Mouse (Mus musculus): ENCODE results near the gene Ccdc90b.

The Ccdc90b gene

DNA sequence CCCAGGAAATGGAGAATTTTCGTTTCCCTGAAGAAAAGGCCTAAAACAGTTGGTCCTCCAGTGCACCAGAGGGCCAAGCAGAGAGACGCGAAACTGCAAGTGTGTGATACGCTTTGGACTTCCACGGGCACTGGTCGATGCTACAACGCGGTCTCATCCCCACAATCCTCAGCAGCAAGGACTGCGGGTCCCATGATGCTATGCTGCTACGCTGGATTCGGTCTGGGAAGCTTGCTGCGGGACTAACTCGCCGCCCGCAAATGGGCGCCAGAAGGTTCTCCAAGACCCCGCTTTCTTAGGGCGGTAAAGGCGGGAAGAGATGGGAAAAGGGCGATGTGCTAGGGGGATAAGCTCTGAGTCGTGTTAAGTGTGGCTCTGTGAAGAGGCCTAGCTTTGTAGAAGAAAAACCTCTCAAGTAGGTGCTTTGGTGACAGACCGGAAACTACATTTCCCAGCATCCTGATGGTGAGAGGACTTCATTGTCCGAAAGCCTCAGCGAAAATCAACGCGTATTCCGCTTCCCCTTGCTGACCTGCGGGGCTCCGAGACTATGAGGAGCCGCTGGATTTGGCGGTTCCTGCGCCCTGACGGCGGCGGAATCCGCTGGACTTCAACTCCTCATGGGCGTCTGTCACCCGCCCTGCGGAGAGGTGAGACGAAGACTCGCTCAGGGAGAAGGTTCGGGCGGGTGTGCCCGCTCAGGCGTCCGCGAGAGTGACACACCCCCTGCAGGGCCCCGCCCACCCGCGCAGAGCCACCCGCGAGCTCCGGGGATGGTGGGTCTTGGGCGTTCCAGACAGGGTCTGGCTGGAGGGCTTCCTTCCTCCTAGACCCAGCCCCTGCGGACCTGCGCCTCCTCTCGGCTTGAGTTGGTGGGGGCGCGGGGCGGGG lies at the start of gene Ccdc90b:
TSS of gene Ccdc90b (plus strand) at position 164 of the 891 bp plus-strand sequence.
- peak; percentile 93 to 94 for DNase-seq (ENCODE audit: low spot score in 2 of 2)

DNA sequence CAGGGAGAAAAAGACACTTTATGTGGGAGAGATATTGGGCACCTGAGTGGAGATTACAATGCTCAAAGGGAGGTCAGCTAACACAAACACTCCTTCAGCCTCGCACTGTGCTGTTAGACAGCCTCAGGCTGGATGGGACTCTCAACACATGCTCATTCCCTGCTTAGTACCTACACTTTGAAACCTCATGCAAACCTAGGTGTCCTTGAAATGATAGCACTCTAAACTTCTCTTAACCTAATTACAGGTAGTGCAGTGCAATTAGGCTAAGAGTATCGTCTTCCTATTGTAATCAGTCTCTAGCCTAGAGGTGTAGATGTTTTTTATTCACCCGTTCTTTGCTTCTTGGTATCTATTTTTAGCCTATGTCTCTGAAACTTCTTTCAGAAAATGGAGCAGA lies 40.6 kb upstream of the Ccdc90b start:
- DNase-seq (ENCODE audit: low spot score in 2 of 2): no peak

DNA sequence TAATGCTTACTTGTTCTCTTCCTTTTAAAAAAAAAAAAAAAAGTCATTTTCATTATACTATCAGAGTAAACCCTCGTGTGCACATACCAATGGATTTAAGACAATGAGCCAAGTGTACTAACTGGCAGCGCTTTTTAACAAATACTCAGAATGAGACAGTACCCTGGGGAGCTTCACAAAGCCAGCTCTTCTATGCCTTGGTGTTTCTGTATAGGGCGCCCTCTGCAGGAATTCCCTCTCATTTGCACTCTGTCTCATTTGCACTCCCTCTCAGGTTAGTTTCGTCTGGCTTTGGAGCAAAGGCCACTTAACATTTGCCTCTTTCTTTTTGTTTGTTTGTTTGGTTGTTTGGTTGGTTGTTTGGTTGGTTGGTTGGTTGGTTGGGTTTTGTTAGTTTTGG lies 40.1 kb upstream of the Ccdc90b start:
- no peak for DNase-seq (ENCODE audit: low spot score in 2 of 2)

DNA sequence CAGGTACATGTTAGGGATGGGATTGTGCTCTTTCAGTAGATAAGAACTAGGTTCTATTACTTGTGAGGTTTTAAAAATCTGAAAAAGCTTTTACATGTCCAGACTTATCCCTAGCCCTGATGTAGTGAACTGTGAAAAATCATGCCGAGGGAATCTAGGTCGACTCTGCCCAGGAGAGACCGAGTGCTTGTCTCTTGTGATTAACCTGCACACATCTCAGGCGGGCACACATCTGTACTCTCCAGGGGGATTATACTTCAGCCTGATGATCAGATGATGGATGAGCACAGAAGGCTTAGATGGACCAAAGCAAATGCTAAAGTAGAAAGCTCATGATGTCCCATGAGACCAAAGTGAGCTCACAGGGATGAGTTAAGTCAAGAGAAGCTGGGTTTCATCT lies 31.7 kb upstream of the Ccdc90b start:
- no peak for DNase-seq (ENCODE audit: low spot score in 2 of 2)

DNA sequence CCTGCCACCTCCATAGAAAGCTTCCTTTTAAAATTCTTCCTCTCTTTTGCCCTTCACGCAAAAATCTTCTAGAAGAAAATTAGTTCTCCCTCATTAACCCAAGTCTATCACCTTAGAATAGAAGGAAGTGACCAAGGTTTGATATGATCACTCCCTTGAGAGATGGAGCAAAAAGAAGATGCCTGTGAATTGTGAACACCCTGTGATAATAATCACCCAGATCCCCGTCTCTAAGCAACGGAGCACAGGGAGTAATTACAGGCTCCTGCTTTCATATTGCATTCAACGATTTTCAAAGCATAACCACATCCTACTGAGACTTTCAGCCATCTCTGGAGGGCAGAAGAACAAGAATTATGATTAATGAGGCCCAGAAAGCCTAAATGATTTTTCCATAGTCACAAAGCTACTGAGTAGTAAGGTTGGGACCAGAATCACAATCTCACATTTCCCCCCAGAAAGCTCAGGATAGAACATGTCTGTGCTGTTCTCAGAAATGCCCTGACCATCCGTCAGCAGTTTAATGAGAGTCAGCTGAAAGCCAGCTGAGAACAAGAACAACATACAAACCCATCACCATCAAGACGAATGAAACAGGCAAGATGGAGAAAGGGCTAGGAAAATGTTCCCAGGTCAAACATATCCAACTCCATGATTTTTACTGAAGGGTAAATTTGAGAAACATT lies 28.5 kb upstream of the Ccdc90b start:
- no peak for DNase-seq (ENCODE audit: low spot score in 2 of 2)

DNA sequence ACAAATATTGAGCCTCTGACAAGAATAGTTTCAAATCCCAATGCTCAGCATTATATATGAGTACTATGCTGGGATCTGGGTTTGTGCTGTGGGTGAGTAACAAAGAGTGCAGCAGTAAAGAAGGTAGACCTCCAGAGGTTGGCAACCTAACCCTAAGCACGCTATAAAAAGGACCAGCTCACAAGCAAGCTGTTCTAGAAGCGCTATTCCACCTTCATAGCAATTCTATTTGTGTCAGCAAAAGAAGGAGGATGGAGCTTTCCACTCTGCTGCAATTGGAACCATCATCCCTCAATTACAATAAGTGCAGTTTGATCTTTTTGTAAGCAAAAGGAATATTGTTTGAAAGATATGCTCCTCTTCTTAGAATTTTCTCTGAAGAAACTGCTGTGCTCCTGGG lies 14.2 kb upstream of the Ccdc90b start:
- DNase-seq (ENCODE audit: low spot score in 2 of 2): no peak

DNA sequence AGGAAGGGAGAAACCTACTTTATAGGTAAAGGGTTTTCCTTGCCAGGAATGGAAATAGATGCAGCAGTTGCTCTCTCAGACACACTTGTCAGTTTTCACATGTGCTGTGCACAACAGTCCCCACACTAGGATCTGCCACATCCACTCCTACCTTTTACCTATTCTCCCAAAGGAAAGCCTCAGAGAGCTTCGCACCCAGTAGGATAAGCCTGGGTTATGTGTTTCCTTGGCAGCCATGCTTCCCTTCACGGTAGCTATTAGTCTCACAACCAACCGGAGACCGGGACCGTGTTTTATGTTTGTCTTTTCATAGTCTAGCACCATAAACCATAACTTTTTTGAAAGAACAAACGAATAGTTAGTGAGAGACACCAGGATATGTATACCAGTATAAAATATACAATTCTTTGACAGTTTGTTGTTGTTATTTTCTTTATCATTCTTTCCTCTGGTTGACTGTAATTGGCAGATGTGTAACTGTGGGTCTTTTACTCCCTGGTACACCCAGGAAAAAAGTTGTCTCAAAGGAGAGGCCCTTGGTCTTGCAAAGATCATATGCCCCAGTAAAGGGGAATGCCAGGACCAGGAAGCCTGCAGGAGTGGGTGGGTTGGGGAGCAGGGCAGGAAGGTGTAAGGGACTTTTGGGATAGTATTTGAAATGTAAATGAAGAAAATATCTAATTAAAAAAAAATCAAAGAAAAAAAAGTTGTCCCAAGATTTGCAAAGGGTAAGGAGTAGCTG lies 10.5 kb upstream of the Ccdc90b start:
- DNase-seq (ENCODE audit: low spot score in 2 of 2): no peak

DNA sequence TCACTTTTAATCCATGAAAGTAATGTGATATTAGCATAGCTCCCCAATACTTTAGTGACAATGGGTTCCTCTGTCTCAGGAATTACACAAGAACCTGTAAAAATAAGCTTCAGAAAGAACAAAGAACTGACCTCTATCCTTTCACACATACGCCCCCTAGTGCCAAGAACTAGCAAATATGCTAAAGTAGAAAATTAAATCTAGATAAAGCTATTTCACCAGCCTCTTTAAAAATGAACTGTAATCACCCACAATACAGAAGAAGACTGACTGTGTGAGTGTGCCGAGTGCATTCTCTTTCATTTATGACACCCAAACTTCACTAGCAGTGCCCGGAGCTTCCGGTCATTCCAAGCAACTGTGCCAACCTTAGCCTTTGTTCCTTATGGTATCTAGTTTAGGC lies 10.0 kb upstream of the Ccdc90b start:
- DNase-seq (ENCODE audit: low spot score in 2 of 2): no peak

DNA sequence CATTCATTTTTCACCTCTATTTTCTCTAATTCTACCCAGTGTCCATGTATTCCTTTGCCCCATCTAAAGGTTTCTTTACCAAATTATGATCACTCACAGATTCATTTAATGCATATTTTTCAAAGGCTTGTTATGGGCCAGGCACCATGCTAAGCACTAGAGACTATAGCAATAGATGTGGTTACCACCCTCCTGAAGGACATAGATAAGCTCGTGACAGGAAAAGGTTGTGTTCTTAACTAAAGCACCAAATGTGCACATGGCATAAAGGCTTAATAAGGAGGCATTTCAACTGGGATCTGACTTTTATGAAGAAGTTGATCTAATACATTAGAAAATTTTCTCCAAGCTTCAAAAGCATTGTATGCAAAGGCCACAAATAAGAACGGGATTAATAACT lies 2.2 kb upstream of the Ccdc90b start:
- DNase-seq (ENCODE audit: low spot score in 2 of 2): no peak

DNA sequence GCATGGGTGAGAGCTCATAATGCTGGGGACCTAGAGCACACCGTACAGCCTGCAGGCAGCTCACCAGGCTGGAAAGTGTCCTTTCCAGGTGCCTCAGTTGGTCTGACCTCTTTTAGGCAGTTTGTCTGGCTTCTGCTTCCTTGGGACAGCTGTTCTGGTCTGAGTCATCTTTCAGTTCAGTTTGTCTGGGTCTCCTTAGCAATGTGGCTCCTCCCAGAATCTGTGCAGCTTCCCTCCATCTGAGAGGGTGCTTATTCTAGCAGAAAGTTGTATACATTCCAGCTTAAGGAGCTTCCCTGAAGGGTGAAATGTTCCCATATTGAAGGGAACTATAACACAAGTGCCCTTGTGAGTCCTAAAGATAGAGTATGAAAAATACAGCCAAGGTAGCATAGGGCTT lies 5.8 kb downstream of the Ccdc90b start:
- DNase-seq (ENCODE audit: low spot score in 2 of 2): no peak

DNA sequence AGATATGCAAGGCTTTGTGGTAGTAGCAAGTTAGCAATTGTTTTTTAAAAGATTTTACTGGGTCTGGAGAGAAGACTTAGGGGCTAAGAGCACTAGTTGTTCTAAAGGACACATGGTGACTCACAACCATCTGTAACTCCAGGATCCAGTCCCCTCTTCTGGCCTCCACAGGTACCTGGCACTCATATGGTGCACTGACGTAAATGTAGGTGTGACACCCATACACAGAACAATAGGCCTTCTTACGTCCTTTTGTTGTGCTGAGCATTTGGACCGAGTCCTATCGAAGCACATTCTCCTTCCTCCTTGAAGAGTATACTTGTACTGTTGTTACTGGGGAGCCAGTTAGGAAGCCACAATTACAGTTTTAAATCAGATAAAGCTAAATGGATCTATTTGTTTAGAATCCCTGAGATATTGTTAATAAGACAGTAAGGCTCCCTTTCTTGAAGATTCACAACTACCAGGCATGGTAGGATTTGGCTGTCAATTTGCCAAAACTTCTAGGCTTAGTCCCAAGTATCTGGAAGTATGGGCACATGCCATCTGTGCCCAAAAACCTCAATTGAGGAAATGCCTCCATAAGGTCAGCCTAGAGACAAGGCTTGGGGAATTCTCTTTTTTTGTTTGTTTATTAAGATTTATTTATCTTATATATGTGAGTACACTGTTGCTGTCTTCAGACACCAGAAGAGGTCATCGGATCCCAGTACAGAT lies 19.7 kb downstream of the Ccdc90b start:
- no peak for DNase-seq (ENCODE audit: low spot score in 2 of 2)

DNA sequence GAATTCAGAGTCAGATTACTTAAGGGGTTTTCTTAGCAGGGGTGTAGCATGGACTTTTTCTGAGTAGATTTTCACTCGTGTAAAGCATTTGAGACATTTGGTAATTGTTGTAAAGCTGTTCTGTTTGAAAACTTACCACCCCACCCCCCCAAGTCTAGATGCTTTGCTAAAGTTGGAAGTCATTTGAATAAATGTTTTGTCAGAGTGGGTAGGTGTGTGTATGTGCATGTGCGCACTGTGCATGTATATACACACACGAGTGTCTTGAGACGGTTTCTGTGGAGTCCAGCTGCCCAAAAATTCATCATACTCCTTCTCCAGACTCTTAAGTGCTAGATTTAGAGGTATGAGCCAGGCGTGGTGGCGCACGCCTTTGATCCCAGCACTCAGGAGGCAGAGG lies 22.6 kb downstream of the Ccdc90b start:
- no peak for DNase-seq (ENCODE audit: low spot score in 2 of 2)

DNA sequence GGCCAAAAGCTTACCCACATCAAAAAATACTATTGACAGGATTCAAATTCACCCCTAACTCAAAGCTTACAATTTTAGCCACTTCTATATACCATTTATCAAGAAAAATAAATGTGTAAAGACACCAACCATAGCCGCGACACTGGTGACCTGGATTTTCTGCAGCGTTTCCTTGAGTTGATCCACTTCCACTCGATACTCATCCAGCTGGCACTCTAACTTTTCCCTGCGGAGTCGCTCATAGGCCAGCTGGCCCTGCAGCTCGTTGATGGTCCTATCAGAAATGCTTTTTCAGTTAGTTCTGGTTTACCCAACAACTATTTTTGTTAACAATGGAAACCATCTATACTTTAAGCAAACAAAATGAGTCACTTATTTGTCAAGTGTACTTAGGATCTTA lies 29.0 kb downstream of the Ccdc90b start:
- DNase-seq (ENCODE audit: low spot score in 2 of 2): no peak

DNA sequence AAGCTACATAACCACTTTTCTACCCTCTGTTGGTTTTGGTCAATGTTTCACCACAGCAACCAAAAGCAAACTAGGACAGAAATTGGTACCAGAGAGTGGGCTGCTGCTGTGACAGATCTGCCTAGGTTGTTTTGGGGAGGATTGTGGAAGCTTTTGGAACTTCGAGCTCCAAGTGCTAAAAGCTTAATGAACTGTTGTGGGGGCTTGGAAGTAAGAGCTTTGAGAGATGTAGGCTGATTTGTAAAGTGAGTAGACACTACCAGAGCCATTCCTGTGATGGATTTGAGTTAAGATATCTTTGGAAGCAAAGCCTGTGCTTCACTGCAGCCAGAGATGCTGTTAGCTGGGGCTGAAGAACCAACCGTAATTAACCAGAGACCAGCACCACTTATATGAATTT lies 29.9 kb downstream of the Ccdc90b start:
- DNase-seq (ENCODE audit: low spot score in 2 of 2): no peak

DNA sequence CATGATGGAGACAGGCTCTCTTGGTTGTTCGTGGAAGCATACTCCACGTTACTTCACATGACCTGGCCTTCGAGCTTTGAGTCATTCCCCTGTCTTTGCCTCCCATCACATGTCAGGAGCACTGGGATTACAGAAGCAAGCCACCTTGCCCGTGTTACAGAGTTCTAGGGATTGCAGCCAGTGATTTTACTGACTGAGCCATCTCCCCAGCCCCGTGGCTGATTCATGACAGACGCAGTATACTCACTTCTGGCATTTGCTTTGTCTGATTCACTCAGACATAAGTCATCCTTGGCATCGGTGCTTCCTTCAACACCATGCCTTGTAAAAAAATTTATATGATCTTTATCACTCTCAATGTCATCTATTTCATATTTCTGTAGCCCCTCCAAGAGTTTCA lies 44.0 kb downstream of the Ccdc90b start:
- DNase-seq (ENCODE audit: low spot score in 2 of 2): no peak

DNA sequence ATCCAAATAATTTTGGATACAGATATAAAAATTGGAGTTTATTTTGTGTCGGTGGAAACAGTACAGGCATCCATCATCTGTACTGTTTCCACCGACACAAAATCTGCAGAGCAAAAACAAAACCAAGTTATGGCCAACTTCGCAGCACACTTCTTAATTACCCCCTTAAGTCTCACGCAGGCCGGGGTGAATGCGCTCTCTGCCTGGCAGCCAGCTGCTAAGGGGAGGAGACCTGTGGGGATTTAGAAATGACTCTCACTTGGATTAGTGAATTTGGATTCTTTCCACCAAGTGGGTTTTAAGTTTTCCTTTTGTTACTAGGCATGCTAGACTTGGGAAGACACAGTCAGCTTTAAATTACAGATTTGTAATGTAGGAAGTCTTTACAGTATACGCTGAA lies 49.9 kb downstream of the Ccdc90b start:
- no peak for DNase-seq (ENCODE audit: low spot score in 2 of 2)

DNA sequence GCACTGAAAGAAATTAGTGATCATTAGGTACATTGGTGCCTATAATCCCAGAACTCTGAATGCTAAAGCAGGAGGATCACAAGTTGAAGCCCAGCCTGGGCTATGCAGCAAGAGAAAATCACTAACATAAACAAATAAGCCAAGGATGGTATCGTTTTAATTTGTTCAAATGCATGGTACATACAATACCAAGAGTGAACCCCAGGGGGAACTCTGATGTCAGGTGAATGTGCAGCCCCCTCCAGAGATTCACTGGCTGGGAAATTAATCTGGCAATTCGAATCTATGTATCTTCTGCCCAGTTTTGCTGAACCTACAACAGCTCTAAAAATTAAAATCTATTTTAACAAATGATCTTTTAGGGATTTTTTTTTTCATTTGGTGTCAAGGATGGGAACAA lies 63.5 kb downstream of the Ccdc90b start:
- DNase-seq (ENCODE audit: low spot score in 2 of 2): no peak

DNA sequence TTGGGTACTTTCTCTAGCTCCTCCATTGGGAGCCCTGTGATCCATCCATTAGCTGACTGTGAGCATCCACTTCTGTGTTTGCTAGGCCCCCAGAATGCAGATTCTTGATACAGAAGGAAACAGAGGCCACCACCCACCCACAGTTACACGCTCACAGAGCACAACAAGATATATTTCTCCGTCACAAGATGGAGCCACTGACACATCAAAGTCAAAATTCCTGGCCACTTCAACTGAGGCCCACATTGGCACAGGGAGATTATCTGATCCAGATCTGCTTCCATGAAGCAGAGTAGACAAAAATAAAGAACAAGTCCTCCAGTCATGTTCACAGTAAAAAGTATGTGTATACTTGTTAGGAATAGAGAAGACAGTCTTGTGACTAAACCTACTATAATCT lies 69.2 kb downstream of the Ccdc90b start:
- no peak for DNase-seq (ENCODE audit: low spot score in 2 of 2)
